Mouse (Mus musculus) ovary, postnatal 10 days (tissue): Measurements from ENCODE around the gene Uspl1.

Experiments
- DNase-seq: peaks from one replicate; pipeline ENCODE4 v3.0.0; 2022; ENCODE audit warnings: low spot score

The Uspl1 gene

DNA sequence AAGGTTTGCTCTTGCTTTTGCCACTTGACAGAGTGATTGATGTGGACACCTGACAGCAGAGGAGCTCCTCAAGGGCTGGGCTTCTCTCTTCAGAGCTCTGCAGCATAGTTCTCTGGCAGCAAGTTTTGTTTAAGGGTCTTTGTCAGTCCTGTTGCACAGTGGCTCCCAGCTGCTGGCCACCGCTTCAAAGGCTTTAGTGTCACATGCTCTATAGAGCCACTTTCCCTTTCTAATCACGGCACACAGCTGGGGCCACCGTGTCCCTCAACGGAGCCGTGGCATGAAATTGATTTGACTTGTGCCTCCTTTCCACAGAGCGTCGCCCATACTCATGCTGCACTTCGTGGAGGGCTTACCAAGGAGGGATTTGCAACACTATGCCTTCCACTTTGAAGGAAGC lies 25.2 kb downstream of the Uspl1 start:
- DNase-seq: no peak

GRCm38 (mm10) chr5:149211041-149211440 lies 26.9 kb downstream of the Uspl1 start:
- no peak for DNase-seq

DNA sequence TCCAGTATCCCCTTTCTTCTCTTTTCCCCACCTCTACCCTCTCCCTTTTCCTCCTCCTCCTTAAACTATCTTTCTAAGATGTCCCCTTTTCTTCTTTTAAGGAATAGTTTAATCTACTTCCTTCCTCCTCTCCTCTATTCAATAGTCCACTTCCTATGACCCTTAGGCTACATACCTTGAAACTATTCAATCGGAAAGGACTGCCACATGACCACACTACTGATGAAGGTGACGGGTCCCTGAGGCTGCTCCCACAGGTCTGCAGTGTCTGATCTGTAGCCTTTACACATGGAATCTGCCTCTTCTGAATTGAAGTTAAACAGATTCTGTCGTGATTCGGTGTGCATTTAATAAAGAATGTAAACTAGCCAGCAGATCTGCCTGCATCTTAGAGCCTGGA lies 28.7 kb downstream of the Uspl1 start:
- DNase-seq: no peak

DNA sequence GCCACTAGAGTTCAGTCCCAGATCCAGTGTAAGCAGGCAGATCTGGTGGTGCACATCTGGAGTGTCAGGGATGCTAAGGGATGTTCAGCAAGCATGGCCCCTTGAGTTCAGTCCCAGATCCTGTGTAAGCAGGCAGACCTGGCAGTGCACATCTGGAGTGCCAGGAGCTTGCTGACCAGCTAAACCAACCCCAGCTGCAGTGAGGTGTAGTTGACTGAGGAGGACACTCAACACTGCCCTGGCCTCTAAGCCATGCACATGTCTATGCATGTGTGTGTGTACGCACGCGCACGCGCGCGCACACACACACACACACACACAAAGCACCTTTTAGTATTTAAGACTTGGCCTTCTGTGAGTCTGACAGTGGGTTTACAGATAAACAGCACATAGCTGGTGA lies 31.4 kb downstream of the Uspl1 start:
- DNase-seq: no peak

DNA sequence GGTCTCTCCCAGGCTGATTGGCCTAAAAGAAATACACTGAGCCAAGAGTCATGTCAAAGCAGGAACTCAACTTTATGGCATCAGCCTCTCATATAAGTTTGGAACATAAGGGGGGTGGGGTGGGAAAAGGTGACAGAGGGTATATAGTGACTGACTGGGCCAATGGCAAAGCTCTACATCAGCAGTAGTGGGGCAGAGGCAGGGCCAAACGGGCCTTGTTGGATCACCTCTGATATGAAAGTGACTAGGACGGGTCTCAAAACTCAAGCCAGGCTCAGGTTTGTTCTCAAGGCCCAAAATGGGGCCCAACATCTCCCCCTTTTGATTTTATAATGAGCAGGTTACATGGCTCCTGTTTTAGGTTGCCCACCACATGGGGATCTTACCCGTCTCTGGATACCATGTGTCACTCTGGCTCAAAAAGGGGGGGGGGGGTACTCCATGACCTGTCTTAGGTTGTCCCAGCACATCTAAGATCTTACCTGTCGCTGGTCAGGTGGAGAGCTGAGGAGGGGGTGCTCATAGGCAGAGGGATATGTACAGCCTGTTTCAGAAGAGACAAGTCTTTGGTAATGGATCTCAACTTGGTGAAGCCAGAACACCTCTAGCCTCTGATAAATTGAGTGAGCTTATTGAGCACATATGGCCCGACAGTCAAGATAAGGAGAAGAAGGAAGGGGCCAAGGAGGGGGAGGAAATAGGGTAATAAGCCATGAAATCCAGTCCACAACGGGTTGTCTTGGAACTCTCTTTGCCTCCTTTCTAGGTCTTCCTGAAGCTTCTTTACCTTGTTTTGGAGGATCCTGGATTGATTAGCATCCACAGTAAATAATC lies 33.6 kb downstream of the Uspl1 start:
- no peak for DNase-seq

GRCm38 (mm10) chr5:149219493-149219892 lies 35.3 kb downstream of the Uspl1 start:
- no peak for DNase-seq

- DNase-seq: no peak
Observed at GRCm38 (mm10) chr5:149221355-149221754, 37.2 kb downstream of the Uspl1 start.

GRCm38 (mm10) chr5:149224666-149225065 lies 40.5 kb downstream of the Uspl1 start:
- no peak for DNase-seq

- peak; percentile 100 for DNase-seq
Observed at GRCm38 (mm10) chr5:149228700-149229618, 44.8 kb downstream of the Uspl1 start.

DNA sequence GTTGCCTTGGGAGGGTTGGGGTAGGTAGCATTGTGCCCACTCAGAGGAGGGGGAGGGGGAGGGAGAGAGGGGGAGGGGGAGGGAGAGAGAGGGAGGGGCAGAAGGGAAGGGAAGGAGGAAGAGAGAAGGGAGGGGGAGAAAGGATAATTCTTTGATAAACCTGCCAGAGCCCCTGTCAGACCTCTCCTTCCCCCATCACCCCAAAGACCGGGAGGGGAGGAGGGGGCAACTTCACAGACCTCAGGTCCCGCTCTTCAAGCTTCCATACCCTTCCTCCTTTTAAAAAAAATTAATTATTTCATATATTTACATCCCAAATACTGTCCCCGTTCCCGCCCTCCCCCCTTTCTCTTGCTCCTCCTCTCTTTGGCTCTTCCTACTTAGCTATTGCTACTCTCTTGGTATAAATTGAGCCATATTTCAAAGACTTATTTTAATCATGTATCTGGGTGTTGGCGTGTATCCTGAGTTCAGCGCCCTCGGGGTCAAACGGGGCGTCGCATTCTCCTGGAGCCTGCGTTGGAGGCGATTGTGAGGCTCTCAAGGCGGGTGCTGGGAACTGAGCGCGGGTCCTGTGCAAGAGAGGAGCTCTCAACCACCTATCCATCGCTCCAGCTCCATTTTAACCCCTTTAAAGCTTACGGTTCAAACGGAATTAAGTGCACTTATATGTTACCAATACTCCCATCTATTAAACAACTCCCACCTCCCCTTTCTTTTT lies 45.6 kb downstream of the Uspl1 start:
- no peak for DNase-seq

DNA sequence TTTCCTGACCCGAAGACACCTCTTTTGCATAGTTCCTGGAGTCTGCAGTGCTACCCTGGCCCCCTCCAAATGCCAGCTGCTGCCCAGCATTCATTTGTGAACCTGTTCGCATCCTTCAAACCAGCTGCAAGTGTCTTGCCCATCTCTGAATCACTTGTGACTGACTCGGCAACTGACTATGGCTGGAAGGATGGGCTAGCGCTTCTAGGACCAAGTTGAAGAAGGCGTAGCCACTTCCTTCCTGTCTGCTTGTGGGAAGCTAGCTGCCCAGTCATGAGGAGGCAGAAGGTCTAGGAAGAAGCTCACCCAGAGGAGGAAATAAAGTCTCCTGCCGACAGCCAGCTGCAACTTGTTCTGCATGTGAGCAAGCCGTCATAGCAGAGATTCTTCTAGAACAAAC lies 50.9 kb downstream of the Uspl1 start:
- DNase-seq: no peak

DNA sequence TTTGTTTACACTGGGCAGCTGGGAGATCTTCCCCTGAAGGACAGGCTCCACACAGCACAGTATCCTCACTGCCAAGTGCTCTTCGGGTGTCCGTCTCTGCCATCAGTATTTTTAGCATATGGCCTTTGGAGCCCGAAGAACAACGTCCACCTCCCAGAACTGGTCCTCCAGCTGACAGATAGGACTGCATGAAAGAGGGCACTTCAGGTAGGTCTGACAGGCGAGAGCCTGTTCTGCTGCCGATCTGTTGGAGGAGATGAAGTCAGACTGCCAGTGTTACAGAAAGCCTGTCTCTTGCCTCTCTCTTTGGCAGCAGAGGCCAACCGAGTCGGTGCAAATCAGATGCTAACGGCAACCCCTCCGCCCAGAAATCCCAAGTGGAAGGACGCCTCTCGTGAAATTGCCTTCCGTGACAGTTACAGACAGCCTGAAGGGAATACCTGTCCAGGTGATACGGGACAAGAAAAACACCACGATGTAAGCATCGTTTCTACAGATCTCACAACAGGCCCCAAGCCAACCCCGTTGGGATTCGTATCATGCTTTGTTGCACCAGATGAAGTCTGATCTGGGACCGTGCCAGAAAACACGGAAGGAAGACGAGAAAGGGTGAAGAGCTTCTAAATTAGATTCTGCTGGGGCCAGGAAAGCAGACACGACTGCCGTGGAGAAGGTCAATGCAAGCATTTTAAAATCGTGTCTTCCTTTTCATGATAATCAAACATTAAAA lies 53.2 kb downstream of the Uspl1 start:
- no peak for DNase-seq

DNA sequence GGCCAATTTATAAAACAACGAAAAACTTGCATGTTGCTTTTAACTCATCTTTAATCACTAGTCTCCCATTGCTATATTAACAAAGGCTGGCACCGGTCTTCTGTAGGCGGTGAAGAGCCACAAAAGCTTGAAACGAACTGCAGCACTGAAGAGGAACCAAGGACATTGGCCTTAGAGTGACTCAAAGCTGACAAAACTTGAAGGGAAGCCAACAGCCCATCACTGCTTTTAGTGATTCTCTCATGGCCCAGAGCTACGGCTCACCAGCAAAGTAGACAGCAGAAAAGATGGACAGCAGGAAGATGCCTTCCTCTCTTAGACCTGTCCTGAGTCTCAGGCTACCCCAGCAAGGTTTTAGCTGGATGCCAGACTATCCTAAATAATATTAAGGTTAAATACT lies 58.3 kb downstream of the Uspl1 start:
- no peak for DNase-seq

DNA sequence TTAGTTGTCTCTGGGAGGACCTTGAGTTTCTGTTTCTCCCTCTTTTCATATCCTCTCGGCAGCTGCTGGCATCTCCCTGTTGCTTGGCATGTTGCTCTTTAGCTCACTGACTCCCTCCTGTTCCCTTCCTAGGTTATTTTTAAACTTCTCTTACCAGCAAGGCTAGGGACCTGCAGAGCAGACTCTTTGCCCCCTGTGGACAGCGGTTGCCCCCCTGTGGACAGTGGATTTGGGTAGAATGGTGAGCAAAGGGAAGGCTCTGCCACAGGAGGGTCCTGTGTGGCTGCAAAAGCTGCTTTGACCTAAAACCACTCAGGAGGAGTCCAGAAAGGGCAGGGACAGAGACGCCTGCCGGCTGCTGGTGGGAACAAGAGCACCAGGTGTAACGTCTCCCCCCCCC lies 58.9 kb downstream of the Uspl1 start:
- no peak for DNase-seq

GRCm38 (mm10) chr5:149245391-149245964 lies 61.3 kb downstream of the Uspl1 start:
- DNase-seq: no peak

- DNase-seq: no peak
Observed at GRCm38 (mm10) chr5:149245965-149246470, 61.9 kb downstream of the Uspl1 start.

GRCm38 (mm10) chr5:149247047-149247904 lies 63.1 kb downstream of the Uspl1 start:
- no peak for DNase-seq

GRCm38 (mm10) chr5:149252303-149252702 lies 68.2 kb downstream of the Uspl1 start:
- no peak for DNase-seq

GRCm38 (mm10) chr5:149253491-149253890 lies 69.3 kb downstream of the Uspl1 start:
- DNase-seq: no peak

GRCm38 (mm10) chr5:149255522-149255921 lies 71.4 kb downstream of the Uspl1 start:
- DNase-seq: no peak
